Mouse (Mus musculus) adipocyte (in vitro differentiated cells): ENCODE measurements at regions not wholly inside any gene's neighbourhood (a gene's known extent, or its start where the extent isn't known, plus 50 kb on each side); places are given as distances from the start of the nearest gene placed in this dataset.

ENCODE experiments used
- DNase-seq: peaks from one replicate; pipeline ENCODE4 v3.0.0-alpha.2; 2016; ENCODE audit warnings: low spot score

DNA sequence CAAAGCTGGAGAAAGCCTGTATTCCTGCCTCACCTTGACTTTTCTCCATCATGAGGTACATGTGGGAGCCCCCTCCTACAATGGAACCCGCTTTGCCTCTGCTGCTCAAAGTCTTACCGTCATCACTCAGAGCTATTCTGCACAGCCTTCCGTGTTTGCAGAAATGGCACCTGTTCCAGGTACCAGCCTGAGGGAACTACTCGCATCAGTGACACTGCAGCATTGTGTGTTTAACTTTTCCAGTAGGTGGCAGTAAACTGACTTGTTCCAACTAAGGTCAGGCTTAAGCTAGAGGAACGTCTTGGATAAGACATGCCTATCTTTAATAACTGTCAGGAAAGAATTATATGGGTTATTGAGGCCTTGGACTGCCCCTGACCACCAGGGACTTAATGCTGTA lies 71.4 kb downstream of the Fam173b start:
- DNase-seq = peak; percentile 9

DNA sequence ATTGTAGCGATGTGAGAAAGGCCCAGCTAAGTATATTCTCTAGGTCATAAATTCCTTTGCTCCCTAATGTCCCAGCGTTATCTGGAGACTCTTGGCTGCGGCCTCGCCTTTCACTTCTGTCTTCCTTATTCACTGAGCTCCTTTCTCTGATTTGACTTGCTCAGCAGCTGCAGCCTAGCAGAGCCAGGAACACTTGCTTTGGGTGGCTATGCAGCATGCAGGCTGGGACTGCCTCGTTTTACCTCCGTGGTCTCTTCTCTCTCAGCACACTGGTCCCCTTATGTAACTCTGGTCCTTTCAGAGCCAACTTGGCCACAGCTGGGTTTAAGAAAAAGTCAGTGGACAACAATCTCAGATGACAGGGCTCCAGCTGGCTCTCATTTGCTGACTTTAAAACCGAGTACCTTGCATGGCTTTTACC lies 75.1 kb downstream of the Fam173b start:
- peak; percentile 7 for DNase-seq

DNA sequence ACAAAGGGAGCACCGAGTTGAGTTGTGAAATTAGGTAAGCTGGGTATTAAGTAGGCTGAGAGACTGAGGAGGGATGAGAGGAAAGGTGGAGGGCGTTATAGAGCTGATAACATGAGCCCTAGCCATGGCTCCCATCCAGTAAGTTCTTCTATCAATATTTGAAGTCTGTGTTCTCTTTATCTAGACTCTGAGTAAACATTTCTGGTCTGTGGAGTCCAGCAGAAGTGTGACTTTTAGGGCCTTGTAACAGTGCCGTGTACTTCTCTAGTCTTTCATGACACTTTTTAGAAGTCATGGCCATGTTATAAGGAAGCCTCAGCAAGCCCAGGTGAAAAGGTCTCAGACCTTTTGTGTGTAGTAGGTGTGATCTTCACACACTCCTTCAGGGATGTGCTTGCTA lies 91.5 kb downstream of the Fam173b start:
- no peak for DNase-seq

DNA sequence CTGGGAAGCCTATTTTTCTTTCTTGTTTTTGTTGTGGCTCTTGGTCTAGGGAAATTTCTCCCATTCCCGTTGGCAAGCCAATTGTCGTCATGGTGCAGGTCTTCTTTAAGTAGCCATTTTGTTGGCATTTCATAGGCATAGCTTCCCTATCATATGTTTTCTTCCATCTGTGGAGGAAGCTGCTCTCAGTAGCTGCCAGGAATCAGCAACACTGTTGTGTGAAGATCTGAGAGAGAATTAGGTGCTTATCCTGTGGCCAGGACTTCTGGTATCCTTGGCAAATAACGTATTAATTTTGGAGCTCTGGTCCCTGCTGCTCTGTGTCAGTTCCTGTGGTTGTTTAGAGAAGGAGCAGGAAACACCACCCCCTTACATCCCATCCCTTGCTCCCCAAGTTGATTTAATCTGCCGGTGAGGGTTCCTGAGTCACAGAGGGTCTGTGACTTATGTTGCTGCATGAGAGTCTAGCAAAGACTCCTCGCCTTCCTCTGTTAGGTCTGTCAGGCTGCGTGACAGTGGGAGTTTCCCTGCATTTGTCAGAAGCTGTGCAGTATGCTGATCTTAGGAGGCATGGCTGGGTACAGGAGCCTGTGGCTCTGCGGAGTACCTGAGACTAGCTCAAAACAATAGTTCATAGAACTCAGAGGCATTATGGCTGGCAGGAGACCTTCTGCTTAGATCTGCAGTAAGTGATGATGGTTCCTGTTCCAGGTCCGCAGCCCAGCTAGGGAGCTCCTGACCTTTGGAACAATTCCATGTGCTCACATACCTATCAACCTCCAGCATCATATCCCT lies 93.4 kb downstream of the Fam173b start:
- DNase-seq = no peak

DNA sequence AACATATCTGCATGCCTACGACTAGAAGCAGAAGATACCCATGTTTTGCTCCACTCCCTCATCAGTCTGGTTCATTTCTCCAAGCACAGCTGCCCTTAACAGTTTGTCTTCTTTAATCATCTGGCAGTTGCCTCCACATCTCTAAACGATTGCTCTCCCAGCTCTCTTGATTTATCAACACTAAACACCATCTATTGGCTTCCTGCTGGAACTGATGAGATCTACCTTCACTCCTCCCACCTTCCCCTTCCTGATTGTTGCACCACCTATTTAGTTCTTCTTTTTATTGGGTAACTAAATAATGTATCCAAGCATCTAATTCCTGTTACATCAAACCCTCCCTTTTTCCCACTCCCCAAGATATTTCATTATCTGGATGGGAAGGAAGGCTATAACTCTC lies 101.7 kb downstream of the Fam173b start:
- no peak for DNase-seq

DNA sequence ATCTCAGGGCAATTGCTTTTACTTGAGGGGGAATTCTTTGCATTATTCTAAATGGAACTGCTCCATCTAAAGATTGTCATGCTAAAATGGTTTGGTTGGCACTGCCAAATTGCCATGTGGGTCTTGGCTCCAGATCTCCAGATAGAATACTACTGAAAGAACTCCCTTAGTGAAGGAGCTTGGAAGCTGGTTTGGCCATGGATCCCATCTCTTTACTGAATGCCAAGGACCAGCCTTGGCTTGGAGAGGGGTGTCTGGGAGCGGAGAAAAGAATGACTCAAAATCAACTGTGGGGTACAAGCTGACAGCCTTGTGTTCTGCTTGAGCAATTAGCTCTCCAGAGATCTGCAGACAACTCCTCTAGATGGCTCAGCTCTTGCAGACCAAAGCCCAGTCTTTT lies 105.8 kb downstream of the Fam173b start:
- no peak for DNase-seq

DNA sequence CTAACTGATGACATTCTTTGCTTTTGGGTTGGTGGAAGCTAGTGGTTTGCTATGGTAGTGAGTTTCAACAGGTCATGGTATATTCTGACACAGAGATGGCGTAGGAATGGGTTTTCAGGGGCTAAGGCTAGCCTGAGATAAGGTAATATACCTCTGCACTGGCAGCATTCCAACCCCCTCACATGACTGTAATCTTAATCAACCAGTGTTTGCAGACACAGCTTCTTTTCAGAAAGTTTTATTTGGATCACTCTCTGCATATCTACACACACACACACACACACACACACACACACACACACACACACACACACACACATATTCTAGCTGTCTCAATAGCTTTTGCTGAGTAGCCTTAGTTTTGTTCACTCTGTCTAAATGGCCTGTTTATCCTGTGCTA lies 119.4 kb downstream of the Fam173b start:
- DNase-seq = no peak

DNA sequence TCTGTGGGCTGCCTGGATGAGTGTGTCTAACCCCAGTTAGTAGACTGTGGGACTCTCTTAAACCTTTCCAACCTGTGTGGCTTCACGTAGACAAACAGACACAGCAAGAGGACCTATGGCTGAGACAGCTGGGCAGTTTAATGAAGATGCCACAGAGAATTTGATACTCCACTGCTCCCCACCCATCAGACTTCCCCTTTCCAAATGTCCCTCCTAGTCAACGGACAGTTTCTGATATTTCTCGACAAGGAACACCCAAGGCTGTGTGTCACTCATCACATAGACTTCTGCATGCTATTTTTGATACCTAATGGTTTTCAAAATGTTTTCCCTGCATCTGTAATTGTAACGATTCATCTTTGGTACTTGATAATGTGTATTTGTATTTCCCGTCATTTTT lies 120.8 kb downstream of the Fam173b start:
- DNase-seq = no peak

DNA sequence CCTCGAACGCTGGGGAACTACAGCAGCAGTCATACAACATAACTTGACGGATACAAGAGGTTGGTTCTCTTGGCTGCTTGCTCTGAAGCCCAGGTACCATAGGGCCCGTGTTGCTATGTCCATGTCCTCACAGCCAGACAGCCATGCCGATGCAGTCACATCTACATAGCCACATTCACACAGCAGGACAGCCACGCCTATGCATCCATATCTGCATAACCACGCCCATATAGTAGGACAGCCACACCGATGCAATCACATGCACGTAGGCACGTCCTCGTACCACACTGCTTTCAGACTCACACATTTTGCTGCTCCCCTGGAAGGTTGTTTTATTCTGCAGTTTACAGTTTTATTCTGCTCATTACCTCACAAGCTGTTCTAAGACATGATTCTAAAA lies 122.6 kb downstream of the Fam173b start:
- DNase-seq = no peak

DNA sequence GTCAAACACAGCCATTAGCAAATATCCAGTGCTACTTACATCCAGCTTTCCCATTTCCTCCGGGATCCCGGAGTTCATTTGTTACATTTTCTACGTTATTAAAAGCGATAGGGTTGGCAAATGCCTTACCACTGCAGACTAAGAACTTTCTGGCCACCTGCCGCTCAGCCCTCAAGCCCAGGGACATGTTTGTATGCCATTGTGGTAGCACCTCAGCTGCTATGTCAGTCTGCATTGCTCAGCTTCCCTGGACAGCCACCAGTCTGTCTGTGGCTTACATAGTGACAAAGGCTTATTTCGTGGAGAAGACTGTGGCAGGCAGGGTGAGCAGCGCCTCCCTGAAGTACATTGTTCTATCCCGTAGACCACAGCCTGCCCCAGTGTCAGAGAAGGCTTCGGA lies 127.5 kb downstream of the Fam173b start:
- no peak for DNase-seq

DNA sequence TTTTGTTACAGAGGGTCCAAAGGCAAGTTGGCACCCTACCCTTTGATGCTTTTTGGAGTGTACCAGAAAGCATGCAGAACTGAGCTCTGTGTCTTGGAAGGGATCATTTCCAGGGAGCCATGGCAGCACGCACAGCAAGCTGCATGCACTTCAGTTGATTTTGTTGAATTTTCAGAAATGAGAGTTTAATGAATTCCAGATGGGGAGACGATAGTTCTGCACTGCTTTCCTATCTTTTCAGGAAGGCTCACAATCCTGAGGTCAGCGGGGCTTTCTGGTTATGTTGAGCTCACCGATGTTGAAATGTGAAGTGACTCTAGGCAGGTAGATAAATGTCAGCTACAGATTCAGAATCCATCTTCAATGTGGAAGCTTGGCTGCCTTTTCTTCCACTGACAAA lies 140.0 kb downstream of the Fam173b start:
- DNase-seq = no peak

DNA sequence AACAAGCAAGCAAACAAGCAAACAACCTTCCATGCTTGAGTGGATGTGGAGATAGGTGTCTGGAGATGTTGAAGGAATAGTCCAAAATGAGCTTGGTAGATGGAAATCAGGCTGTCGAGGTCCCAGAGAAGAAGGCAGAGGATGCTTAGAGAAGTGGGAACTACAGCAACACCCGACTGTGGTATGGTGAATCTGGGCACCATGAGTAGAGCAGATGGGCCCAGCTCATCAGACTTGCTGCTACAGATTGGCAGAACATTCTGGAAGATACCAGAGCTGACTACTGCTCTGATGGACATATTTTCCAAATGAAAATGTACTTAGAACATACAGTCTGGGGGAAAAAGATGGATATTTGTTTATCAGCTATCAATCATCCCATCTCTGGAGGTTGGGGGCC lies 142.9 kb downstream of the Fam173b start:
- no peak for DNase-seq

DNA sequence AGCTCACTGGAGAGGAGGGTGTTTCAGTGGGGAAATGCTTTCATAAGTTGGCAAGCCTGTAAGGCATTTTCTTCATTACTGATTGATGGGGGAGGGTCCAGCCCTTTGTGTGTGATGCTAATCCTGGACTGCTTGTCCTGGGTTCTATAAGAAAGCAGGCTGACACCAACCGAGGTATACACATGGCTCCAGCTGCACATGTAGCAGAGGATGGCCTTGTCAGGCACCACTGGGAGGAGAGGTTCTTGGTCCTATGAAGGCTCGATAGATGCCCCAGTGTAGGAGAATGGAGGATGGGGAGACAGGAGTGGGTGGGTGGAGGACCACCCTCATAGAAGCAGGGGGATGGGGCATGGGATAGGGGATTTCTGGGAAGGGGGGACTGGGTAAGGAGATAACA lies 151.0 kb downstream of the Fam173b start:
- DNase-seq = no peak

DNA sequence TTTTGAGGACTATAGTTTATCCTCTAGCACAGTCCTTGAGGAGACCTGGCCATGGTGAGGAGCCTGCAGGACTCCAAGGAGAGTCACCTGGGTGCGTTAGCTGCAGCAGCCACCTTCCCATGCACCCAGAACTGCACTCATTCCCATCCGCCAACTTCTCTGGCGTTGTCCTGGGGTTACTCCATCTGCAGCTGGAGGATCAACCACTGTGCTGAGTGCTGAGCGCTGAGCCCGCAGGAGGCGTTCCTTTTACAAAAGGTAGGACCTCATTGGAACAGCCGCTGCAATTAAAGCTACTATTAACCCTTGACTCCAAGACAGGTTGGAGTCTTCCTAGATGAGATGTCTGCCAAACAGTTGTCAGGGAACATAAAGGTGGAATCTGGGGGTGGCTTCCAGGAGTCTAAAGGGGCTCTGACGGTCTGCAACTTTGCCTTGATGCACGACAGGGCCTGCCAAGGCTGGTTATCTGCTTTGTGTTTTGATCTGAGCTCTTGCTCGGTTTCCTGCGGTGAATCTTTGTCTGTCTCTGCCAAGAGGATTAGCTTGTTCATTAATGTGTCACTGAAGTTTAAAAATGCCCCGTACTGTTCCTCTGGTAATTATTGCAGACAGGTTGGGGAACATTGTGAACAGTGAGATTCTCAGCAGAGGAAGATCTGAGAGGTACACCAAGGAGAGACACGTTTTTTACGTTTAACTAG lies 152.1 kb downstream of the Fam173b start:
- no peak for DNase-seq

DNA sequence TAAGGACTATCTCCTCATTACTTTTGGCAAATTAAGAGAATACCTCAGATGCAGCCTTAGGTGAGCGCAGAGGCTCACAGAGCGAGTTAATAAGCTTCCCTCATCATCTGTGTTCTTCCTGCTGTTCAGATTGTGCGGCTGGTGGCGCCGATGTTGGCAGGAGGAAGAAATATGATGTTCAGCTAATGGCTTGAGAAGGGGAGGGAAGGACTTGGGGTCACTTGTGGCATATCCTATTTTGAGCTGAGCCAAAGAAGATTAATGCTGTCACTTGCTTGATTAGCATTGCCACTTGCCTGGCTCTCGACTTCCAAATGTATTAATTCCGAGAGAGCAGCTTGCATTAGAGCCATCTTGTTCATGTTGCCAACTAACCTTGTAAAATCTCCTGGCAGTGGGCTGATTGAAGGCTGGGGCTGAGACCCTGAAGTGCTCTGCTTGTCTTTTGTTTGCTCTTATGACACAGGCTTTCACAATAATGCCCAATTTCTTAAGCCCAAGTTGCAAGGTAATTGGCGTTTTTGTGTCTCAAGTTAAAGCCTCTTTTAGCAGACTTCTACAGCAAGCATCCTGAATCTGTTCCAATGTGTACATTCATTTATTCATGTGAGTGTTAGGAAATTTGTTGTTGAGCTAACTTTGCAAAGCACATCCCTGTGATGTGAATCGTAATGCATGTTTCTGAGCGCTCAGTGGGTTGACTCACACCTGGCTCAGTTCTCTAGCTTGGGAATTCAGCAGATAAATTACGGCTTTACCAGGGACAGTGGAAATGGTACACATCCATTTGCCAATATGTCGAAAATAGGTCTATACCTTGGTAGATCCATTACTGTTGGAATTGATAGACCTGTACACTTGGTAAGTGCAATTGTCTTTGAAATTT lies 167.6 kb downstream of the Fam173b start:
- no peak for DNase-seq

DNA sequence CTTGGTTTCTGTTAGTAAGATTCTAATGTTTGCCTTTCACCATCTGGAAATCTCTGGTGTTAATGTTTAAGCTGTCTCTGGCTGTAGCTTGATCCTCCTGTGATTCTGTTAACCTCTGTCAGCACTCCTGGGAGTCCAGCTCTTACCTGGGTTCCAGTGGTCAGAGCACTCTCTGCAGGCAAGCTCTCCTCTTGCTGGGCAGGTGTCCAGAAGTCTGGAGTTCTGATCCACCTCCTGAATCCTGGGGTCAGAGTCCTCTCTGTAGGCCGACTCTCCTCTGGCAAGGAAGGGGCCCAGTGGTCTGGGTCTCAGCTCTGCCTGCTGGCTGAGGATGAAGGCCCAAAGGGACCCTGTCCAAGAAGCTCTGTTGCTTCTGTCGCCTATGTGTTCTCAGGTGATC lies 181.4 kb downstream of the Fam173b start:
- no peak for DNase-seq

DNA sequence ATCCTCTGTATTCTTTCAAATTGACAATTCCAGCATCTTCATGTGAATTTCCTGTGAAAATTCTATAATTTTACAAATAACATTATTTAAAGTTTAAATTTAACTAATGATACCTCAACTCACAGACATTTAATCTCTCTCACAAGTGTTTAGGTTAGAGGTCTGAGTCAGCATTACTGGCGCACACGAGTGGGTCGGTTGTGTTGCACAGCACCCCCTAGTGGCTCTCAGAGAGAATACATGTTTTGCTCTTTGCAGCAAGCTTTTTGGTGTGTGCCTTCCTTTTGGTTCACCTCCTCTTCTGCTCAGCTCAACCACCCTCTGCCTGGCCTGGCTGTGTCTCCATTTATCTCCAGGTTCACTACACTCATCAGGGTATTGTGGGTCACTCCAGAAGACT lies 183.4 kb downstream of the Fam173b start:
- DNase-seq = no peak

DNA sequence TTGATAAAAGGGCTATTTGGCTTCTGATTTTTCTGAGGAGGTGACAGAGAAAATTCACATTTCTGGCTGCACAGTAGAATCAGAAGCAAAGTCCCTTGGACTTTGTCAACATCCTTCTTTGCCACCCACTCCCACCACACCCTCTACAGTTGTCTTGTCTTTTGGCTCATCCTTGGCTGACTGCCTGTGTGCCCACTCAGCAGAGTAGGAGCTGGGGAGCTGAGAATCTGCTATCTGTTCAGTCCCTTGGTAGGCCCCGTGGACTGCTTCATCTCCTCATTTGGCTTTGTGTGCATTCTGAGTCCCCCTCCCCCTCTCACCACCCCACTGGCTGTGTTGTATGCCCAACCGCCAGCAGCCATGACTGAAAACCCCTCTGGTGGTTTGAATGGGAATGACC lies 197.2 kb downstream of the Fam173b start:
- DNase-seq = no peak

DNA sequence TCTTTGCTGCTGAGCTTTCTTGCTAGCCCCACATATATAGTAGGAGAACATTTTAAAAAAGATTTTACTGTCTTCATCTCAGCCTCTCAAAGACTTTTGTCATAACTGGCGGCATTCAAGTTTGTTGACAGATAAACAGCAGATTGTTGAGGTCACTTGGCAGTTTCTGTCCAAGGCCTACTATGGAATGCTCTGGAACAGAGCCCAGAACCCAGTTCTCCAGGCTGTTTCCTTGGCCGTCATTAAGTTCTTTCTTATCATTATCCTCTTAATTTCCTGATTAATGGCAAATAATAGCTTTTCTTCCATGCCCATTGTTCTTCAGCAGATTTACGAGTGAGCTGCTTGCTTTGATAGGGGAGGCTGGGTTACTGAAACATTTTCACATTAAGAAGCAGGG lies 203.9 kb downstream of the Fam173b start:
- DNase-seq = peak; percentile 24

DNA sequence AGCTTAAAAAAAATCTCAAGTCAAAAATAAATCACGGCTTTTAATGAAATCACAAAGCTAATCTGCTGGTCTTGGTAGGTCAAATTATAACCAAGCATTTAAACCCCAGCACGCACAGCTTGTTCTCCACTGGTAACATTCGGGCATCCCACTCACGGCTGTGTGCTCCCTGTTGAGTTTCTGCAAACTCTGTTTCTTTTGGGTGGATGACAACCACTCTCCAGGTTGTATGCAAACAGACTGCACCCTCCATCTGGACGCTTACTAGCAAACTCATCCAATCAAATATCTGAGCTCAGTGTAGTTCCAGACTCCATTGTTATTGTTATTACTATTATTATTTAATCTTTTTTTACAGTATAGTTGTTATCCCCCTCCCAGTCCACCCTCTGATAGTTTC lies 213.9 kb downstream of the Fam173b start:
- DNase-seq = no peak

DNA sequence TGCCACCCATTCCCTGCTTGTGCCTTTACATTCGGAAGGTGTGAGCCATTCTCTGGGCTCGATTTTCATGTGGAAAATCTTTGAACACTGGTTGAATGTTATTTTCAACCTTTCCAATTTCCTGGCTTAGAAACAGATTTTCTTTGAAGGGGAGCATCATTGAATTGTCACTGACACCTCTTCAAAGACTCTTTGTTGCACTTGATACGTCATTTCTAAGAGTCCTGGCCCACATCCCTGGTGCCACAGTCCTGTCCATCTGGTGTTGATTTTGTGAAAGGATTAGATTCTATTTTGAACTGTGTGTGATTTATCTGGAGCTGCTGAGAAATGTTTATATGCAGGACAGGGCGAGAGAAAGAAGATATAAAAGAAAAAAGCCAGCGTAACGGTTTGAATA lies 217.6 kb downstream of the Fam173b start:
- DNase-seq = no peak

DNA sequence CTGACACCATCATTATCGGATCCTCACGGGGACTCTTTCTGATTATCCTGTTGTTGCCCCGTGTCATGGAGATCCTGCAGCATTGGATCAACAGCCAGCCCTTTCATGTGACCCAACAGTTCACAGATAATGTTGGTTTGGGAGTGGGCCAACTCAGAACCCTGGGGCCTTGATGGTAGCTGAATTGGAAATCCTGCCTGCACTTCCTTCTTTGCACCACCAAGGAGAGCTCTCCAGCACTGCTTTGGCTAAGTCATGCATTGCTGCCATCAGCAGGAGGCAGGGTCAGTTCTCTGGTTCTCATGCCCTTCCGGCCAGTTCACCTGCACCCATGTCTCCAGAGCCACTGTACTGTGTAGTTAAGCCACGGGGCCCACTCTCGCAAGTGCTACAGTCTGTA lies 225.6 kb downstream of the Fam173b start:
- no peak for DNase-seq

DNA sequence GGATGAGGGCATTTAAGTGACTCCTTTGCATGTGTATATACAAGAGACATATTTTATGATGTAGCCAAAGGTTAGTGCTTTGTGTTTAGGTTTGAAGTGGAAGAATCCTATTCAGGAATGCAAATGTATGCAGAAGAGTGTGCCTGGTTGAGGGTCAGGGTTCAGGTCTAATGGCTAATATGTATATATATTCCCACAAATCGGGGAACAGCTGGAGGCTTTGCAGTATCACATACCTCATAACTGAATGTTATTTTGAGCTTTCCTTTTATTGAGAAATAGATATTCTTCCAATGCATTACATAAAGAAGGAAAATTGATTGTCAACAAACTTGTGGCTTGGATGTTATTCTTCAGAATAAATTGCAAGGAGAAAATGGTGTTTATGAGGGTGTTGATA lies 239.9 kb downstream of the Fam173b start:
- no peak for DNase-seq
